Mouse (Mus musculus) colon, adult 2 months (tissue): ENCODE data around the gene Osbpl3. TPM values are rescaled to one million over a fixed set of nuclear protein-coding genes. Genes with fewer than 3 reads are reported as not detected.

Experiments
- polyA plus RNA-seq: library from polyadenylated mRNA; depleted of rRNA; stranded (reverse); fragments of >200 nt; gene quantifications from 2 replicates; pipeline ENCODE4 v1.2.3, GENCODE M21; 2012; rRNA removed

Gene Osbpl3
- polyA plus RNA-seq = 12.1 and 12.4 TPM in 2 replicates

DNA sequence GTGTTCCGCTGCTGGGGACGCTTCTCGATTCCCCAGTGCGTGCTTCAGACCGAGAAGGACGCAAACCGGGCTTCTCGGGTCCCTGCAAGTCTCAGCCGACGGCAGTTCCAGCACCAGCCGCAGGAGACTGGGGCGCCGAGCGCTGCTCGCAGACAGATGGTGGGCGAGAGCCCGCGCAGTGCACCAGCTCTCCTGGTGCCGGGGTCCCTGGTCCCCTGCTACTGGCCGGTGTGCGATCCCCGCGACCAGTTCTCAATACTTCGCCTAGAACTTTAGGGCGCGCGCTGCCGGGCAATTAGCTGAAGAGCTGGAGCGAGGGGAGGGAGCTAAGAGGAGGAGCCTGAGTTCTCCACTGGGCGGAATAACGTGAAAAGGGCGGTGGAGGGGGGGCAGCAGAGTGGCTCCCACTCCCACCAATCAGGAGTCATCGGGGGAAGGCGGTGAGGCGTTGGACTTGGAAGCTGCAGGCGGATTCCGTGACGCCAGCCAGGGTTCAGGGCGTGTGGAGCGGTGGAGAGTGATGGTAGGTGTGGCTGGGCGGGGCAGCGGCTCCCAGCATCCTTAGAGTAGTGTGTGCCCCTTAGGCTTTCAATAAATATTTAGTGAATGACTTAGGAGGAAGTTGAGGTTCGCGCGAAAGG lies at the start of gene Osbpl3:
Gene Osbpl3 (minus strand): TSS at position 373 of the 641 bp plus-strand sequence.

DNA sequence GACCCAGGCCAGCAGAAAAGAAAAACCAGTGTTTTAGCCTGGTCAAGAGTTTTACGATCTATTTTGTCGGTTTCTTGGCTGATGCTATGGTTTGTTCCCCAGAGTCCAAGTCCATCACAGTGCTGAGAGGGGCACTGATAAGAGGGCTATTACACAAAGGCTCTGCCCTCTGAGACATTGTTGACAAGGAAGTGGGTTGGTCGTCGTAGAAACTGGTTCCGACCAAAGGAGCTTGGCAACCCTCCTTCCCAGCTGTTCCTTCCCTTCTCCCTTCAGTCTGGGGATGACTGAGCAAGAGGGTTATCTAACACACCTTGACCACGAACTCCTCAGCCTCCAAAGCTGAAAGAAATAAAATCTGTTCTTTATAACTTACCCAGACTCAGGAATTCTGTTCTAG lies 192.3 kb downstream of the Osbpl3 start, which contains the start of gene Gsdme:
Gene Gsdme (minus strand): TSS at position 193 of the 400 bp plus-strand sequence.

Other genes with a start within 250 kb of the Osbpl3 start
- gene Gsdme, start 192.3 kb downstream of the Osbpl3 start, polyA plus RNA-seq = 5.0 and 7.2 TPM in 2 replicates
- gene Cycs, start 110.3 kb upstream of the Osbpl3 start, polyA plus RNA-seq = 1.4 and 1.8 TPM in 2 replicates
- gene 4921507P07Rik, start 140.4 kb upstream of the Osbpl3 start, polyA plus RNA-seq = 0.13 TPM in 1 of 2 replicates, not detected in the other
- gene Npvf, start 198.2 kb upstream of the Osbpl3 start, polyA plus RNA-seq = not detected in 2 replicates